Mouse (Mus musculus): ENCODE measurements around the gene Leng9. TPM values are rescaled to one million over a fixed set of nuclear protein-coding genes. Genes with fewer than 3 reads are reported as not detected.

Leng9 gene
- polyA plus RNA-seq, 1 experiment from 2014 or later: 6.4 TPM

- ATAC-seq (no peak), DNase-seq (ENCODE audit: low read depth, low spot score) (no peak)
- no peaks in the 10 kb centered on the region for H3K27me3 ChIP-seq
- CTCF ChIA-PET: interaction anchor here (1.0 to 2.1 kb wide), 4 partner anchors 9 to 287 kb away, joined by 3 to 11 read pairs (median 6); partner anchors contain the start of gene Leng8
- in situ Hi-C loops (cut with MboI; ENCODE audit: low pct_unique_long_range_greater_than_20kb): no loop called here
- POLR2A ChIA-PET: no interaction called here
- no peak for TF ChIP-seq CTCF (IDR thresholded peaks at IDR 0.05)
These were observed 5.2 kb downstream of the Leng9 start for GRCm38 (mm10) chr7:4144766-4145551.

DNA sequence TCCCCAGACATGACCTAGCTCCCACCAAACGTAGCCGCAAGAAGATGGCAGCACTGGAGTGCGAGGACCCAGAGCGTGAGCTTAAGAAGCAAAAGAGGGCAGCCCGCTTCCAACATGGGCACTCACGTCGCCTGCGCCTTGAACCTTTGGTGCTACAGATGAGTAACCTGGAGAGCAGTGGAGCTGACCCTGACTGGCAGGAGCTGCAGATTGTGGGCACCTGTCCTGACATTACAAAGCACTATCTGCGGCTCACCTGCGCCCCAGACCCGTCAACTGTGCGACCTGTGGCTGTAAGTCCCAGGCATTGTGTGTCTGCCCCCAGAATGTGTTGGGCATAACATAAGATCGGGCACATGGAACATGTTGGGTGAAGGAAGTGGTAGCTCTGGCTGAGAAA lies 6.1 kb downstream of the Leng9 start:
- in situ Hi-C loops (cut with MboI; ENCODE audit: low pct_unique_long_range_greater_than_20kb): no loop called here
- POLR2A ChIA-PET: no interaction called here
- H3K27me3 ChIP-seq: no peaks in the 10 kb centered on the region
- TF ChIP-seq CTCF (IDR thresholded peaks at IDR 0.05): no peak
- CTCF ChIA-PET: no interaction called here
- ATAC-seq (no peak), DNase-seq (ENCODE audit: low read depth, low spot score) (no peak)

DNA sequence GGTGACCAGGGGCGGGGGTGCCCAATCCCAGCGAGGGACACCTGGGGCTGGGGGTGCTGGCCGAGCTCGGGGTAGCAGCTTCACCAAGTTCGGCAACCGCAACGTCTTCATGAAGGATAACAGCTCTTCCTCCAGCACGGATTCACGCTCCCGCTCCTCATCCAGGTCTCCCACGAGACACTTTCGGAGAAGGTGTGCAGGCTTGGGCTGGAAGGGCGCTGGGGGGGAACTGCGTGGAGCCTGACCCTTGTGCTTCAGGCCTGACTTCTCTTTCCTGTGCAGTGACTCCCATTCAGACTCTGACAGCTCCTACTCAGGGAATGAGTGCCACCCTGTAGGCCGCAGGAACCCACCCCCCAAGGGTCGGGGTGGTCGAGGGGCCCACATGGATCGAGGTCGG lies 6.7 kb downstream of the Leng9 start:
- ChIA-PET CTCF (no interaction called here), POLR2A (no interaction called here)
- no peaks in the 10 kb centered on the region for H3K27me3 ChIP-seq
- DNase-seq (ENCODE audit: low read depth, low spot score): no peak
- in situ Hi-C loops (cut with MboI; ENCODE audit: low pct_unique_long_range_greater_than_20kb): no loop called here
- ATAC-seq: no peak
- TF ChIP-seq CTCF (IDR thresholded peaks at IDR 0.05): no peak

GRCm38 (mm10) chr7:4142796-4143445 lies 7.3 kb downstream of the Leng9 start:
- no peak for ATAC-seq
- CTCF ChIA-PET: no interaction called here
- no peaks in the 10 kb centered on the region for H3K27me3 ChIP-seq
- in situ Hi-C loops (cut with MboI; ENCODE audit: low pct_unique_long_range_greater_than_20kb): no loop called here
- no peak for TF ChIP-seq CTCF (IDR thresholded peaks at IDR 0.05)
- POLR2A ChIA-PET: interaction anchor here (0.7 kb wide), 1 partner anchor 301 kb away, joined by 3 read pairs; no protein-coding TSS in a partner anchor
- no peak for DNase-seq (ENCODE audit: low read depth, low spot score)

- ATAC-seq: no peak
- ChIA-PET POLR2A (no interaction called here), CTCF (no interaction called here)
- TF ChIP-seq CTCF (IDR thresholded peaks at IDR 0.05): no peak
- in situ Hi-C loops (cut with MboI; ENCODE audit: low pct_unique_long_range_greater_than_20kb): no loop called here
- DNase-seq (ENCODE audit: low read depth, low spot score): no peak
- no peaks in the 10 kb centered on the region for H3K27me3 ChIP-seq
These were observed 8.4 kb downstream of the Leng9 start for GRCm38 (mm10) chr7:4141648-4142325.

- POLR2A ChIA-PET: interaction anchor here (1.0 kb wide), 1 partner anchor 8 kb away, joined by 5 read pairs; no protein-coding TSS in a partner anchor
- in situ Hi-C loops (cut with MboI; ENCODE audit: low pct_unique_long_range_greater_than_20kb): loop anchor here (10.0 kb wide), 1 partner anchor 445 kb away; the partner anchor contains the start of genes Mboat7 and Tsen34
- CTCF ChIA-PET: no interaction called here
- DNase-seq (ENCODE audit: low read depth, low spot score) (no peak), ATAC-seq (no peak)
- H3K27me3 ChIP-seq: no peaks in the 10 kb centered on the region
- no peak for TF ChIP-seq CTCF (IDR thresholded peaks at IDR 0.05)
These were observed 10.8 kb downstream of the Leng9 start for GRCm38 (mm10) chr7:4139391-4139790.

- ATAC-seq: no peak
- DNase-seq (ENCODE audit: low read depth, low spot score): no peak
- no peaks in the 10 kb centered on the region for H3K27me3 ChIP-seq
- no peak for TF ChIP-seq CTCF (IDR thresholded peaks at IDR 0.05)
- CTCF ChIA-PET: interaction anchor here (1.3 kb wide), 1 partner anchor 9 kb away, joined by 4 read pairs; no protein-coding TSS in a partner anchor
- POLR2A ChIA-PET: interaction anchor here (1.0 kb wide), 1 partner anchor 9 kb away, joined by 5 read pairs; no protein-coding TSS in a partner anchor
- in situ Hi-C loops (cut with MboI; ENCODE audit: low pct_unique_long_range_greater_than_20kb): loop anchor here (10.0 kb wide), 1 partner anchor 444 kb away; the partner anchor contains the start of genes Mboat7 and Tsen34
These were observed 11.5 kb downstream of the Leng9 start for GRCm38 (mm10) chr7:4138671-4139070.

- ATAC-seq (no peak), DNase-seq (ENCODE audit: low read depth, low spot score) (no peak)
- H3K27me3 ChIP-seq: no peaks in the 10 kb centered on the region
- TF ChIP-seq CTCF (IDR thresholded peaks at IDR 0.05): no peak
- ChIA-PET CTCF (interaction anchor here (1.3 kb wide), 1 partner anchor 10 kb away, joined by 4 read pairs; no protein-coding TSS in a partner anchor), POLR2A (interaction anchor here (1.0 kb wide), 1 partner anchor 9 kb away, joined by 5 read pairs; no protein-coding TSS in a partner anchor)
- in situ Hi-C loops (cut with MboI; ENCODE audit: low pct_unique_long_range_greater_than_20kb): loop anchor here (10.0 kb wide), 1 partner anchor 443 kb away; the partner anchor contains the start of genes Mboat7 and Tsen34
These were observed 12.0 kb downstream of the Leng9 start for GRCm38 (mm10) chr7:4138181-4138580.

- CTCF ChIA-PET: interaction anchor here (1.3 kb wide), 1 partner anchor 10 kb away, joined by 4 read pairs; no protein-coding TSS in a partner anchor
- in situ Hi-C loops (cut with MboI; ENCODE audit: low pct_unique_long_range_greater_than_20kb): loop anchor here (10.0 kb wide), 1 partner anchor 443 kb away; the partner anchor contains the start of genes Mboat7 and Tsen34
- H3K27me3 ChIP-seq: no peaks in the 10 kb centered on the region
- DNase-seq (ENCODE audit: low read depth, low spot score) (no peak), ATAC-seq (no peak)
- POLR2A ChIA-PET: interaction anchor here (0.7 kb wide), 1 partner anchor 876 kb away, joined by 3 read pairs; no protein-coding TSS in a partner anchor
- no peak for TF ChIP-seq CTCF (IDR thresholded peaks at IDR 0.05)
These were observed 12.4 kb downstream of the Leng9 start for GRCm38 (mm10) chr7:4137746-4138145.
